Mouse (Mus musculus) left cerebral cortex, adult 2 months (tissue): ENCODE data around the gene Hsd17b6. TPM values are rescaled to one million over a fixed set of nuclear protein-coding genes. Genes with fewer than 3 reads are reported as not detected.

Experiments used
- DNase-seq, 2 experiments: peaks; one replicate each; pipeline ENCODE4 v3.0.0; 2021 to 2022; ENCODE audit warnings: low spot score in 2 of 2, mixed read lengths in 1 of 2; ENCODE audit errors: extremely low spot score in 1 of 2
- H3K27ac ChIP-seq: fragments of 200-600 bp; 2 replicates; pipeline ENCODE4 v1.8.1; 2022
- H3K4me3 ChIP-seq: fragments of 200-600 bp; 2 replicates; pipeline ENCODE4 v1.8.1; 2022
- CTCF ChIP-seq: fragments of 200-600 bp; IDR thresholded peaks from 2 replicates; pipeline ENCODE4 v1.8.1; 2022; ENCODE audit warnings: antibody characterized with exemption, mild to moderate bottlenecking, moderate library complexity
- intact Hi-C: fragments of 180-260 bp; cut with DNase I; formaldehyde crosslinking; loops from one replicate; pipeline ENCODE4 v1.15.1; 2025
- total RNA-seq, 2 experiments: library from RNA; stranded (reverse); gene quantifications; 2 replicates each; pipeline ENCODE4 v1.2.3; 2021

The Hsd17b6 gene
- total RNA-seq, 2 experiments from 2014 or later = not detected

DNA sequence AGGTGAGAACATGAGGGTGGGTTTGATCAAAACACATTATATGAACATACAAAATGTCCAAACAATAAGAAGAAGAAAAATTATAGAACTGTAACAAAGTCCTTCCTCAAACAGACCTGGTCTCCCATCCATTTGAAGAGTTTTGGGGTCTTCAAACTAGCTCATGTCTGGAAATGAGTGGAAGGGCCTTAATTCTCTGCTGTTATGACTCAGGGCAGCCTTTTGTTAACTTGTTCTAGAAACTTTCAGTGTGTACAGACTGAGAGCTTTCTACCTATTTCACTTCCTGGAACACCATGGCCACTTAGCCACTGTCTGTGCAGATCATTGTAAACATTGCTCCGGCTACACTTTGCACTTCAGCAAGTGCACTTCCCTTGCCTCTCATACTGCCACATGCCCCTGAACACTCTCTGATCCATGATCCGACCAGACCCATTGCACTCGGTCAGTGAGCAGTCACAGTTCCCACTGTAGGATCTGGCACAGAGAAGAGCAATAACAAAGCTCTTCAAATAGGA is 4.1 kb downstream of the Hsd17b6 start:
- Histone ChIP-seq H3K27ac (no peak overlapping the region), H3K4me3 (no peak overlapping the region)
- TF ChIP-seq CTCF = no peak
- DNase-seq = no peak
- intact Hi-C loops = no loop called here

- intact Hi-C loops = no loop called here
- TF ChIP-seq CTCF = peak; percentile 16
- no peak overlapping the region for H3K4me3 ChIP-seq
- DNase-seq = no peak
- no peak overlapping the region for H3K27ac ChIP-seq
Measured at GRCm38 (mm10) chr10:127998260-127998659, 9.2 kb downstream of the Hsd17b6 start.

GRCm38 (mm10) chr10:127996690-127997089 is 10.7 kb downstream of the Hsd17b6 start:
- no peak for DNase-seq
- H3K4me3 ChIP-seq = no peak overlapping the region
- H3K27ac ChIP-seq = no peak overlapping the region
- intact Hi-C loops = no loop called here
- no peak for TF ChIP-seq CTCF

- Histone ChIP-seq H3K4me3 (no peak overlapping the region), H3K27ac (no peak overlapping the region)
- DNase-seq = no peak
- intact Hi-C loops = no loop called here
- TF ChIP-seq CTCF = no peak
Measured at GRCm38 (mm10) chr10:127985601-127986000, 21.8 kb downstream of the Hsd17b6 start.

DNA sequence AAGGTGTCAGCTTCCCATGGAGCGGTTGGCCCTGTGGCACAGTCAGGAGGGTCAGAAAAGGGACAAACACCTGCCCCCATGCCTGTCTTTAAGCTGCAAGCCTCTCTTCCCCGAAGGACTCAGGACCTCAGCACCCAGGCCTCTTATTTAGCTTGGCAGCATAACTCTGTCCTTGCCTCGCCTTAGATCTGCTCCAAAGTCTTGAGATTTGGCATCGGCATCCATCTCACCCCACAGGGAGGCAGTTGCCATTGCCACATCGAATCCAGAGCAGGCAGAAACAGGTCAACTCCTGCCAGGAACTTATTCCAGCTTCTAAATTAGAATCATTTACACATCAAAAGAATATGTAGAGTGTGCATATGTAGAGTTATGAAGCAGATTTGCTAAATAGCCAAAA is 22.8 kb downstream of the Hsd17b6 start:
- DNase-seq = no peak
- no peak for TF ChIP-seq CTCF
- no peak overlapping the region for H3K4me3 ChIP-seq
- H3K27ac ChIP-seq = no peak overlapping the region
- intact Hi-C loops = no loop called here

GRCm38 (mm10) chr10:127975503-127975902 is 31.9 kb downstream of the Hsd17b6 start:
- no peak overlapping the region for H3K27ac ChIP-seq
- DNase-seq = no peak
- no peak for TF ChIP-seq CTCF
- H3K4me3 ChIP-seq = no peak overlapping the region
- intact Hi-C loops = no loop called here

GRCm38 (mm10) chr10:127974062-127974461 is 33.3 kb downstream of the Hsd17b6 start:
- no peak overlapping the region for H3K4me3 ChIP-seq
- DNase-seq = no peak
- H3K27ac ChIP-seq = no peak overlapping the region
- no peak for TF ChIP-seq CTCF
- intact Hi-C loops = no loop called here

DNA sequence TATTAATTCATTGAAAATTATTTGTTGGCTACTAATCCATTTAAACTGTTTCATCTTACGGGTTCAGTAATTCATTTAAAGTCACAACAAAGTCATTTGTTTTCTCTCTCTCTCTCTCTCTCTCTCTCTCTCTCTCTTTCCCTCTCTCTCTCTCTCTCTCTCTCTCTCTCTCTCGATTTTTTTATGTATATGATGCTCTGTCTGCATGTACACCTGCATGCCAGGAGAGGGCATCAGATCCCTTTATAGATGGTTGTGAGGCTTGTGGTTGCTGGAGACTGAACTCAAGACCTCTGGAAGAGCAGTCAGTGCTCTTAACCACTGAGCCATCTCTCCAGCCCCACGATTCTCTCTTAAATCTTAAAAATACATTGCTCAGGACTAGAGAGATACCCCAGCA is 36.3 kb downstream of the Hsd17b6 start:
- intact Hi-C loops = no loop called here
- Histone ChIP-seq H3K4me3 (no peak overlapping the region), H3K27ac (no peak overlapping the region)
- TF ChIP-seq CTCF = no peak; the same call in 1 of the 2 replicates
- no peak for DNase-seq

DNA sequence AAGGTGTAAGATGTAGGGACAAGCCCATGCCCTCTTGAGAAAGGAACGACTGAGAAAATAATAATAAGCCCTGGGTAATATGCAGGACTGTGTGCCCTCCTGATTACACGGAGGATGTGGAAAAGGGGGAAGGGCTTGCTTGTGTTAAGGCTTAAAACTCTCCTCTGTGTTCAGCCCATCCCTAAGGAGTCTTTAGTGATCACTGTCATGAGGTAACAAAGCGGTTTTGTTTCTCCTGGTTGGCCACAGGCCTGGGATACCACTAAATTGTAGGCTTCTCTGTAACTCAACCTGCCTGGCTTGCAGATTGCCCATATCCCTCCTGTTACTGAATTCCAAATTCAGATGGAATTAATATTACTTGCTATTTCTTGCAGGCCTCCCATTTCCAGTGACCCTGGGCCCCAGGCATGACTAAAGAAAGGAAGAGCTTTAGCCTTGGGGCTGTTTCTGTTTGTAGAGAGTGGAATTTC is 37.0 kb downstream of the Hsd17b6 start:
- no peak overlapping the region for H3K27ac ChIP-seq
- intact Hi-C loops = no loop called here
- no peak for TF ChIP-seq CTCF
- H3K4me3 ChIP-seq = no peak overlapping the region
- DNase-seq = no peak

GRCm38 (mm10) chr10:127969820-127970219 is 37.6 kb downstream of the Hsd17b6 start:
- no peak overlapping the region for H3K27ac ChIP-seq
- intact Hi-C loops = no loop called here
- no peak for TF ChIP-seq CTCF
- no peak overlapping the region for H3K4me3 ChIP-seq
- DNase-seq = no peak

GRCm38 (mm10) chr10:127966506-127966905 is 40.9 kb downstream of the Hsd17b6 start:
- no peak for TF ChIP-seq CTCF
- intact Hi-C loops = no loop called here
- Histone ChIP-seq H3K27ac (no peak overlapping the region), H3K4me3 (no peak overlapping the region)
- no peak for DNase-seq

- no peak for TF ChIP-seq CTCF
- no peak for DNase-seq
- intact Hi-C loops = no loop called here
- Histone ChIP-seq H3K4me3 (no peak overlapping the region), H3K27ac (no peak overlapping the region)
Measured at GRCm38 (mm10) chr10:127964004-127964403, 43.4 kb downstream of the Hsd17b6 start.

- no peak overlapping the region for H3K27ac ChIP-seq
- DNase-seq = no peak
- intact Hi-C loops = no loop called here
- H3K4me3 ChIP-seq = no peak overlapping the region
- no peak for TF ChIP-seq CTCF
Measured at GRCm38 (mm10) chr10:127962451-127962850, 45.0 kb downstream of the Hsd17b6 start.
